Mouse (Mus musculus): ENCODE measurements at regions not wholly inside any gene's neighbourhood (a gene's known extent, or its start where the extent isn't known, plus 50 kb on each side); places are given as distances from the start of the nearest gene placed in this dataset.

- no peak for DNase-seq (ENCODE audit: extremely low spot score in 1 of 2, low spot score in 2 of 2)
- TF ChIP-seq CTCF (IDR thresholded peaks at IDR 0.05), result no peak
These were observed 232.0 kb downstream of the Rab28 start for GRCm38 (mm10) chr5:41476001-41476400.

GRCm38 (mm10) chr5:41445512-41446005 is 262.4 kb downstream of the Rab28 start:
- intact Hi-C loops (cut with DNase I), result no loop called here
- no peak for TF ChIP-seq CTCF (IDR thresholded peaks at IDR 0.05)
- peak in 1 of 2 experiments; percentile 10 for DNase-seq (ENCODE audit: extremely low spot score in 1 of 2, low spot score in 2 of 2)
- Histone ChIP-seq H3K4me3 (no peak overlapping the region), H3K27ac (no peak overlapping the region)

More at GRCm38 (mm10) chr5:41476001-41476400, 232.0 kb downstream of the Rab28 start:
- Histone ChIP-seq H3K27ac (no peak overlapping the region), H3K4me3 (no peak overlapping the region)
- intact Hi-C loops (cut with DNase I), result no loop called here

GRCm38 (mm10) chr5:41441081-41441480 is 266.9 kb downstream of the Rab28 start:
- no peak for DNase-seq (ENCODE audit: extremely low spot score in 1 of 2, low spot score in 2 of 2)

GRCm38 (mm10) chr5:41419121-41419874 is 288.7 kb downstream of the Rab28 start:
- intact Hi-C loops (cut with DNase I), result no loop called here
- DNase-seq (ENCODE audit: extremely low spot score in 1 of 2, low spot score in 2 of 2), result no peak

More at GRCm38 (mm10) chr5:41441081-41441480, 266.9 kb downstream of the Rab28 start:
- TF ChIP-seq CTCF (IDR thresholded peaks at IDR 0.05), result no peak
- intact Hi-C loops (cut with DNase I), result no loop called here
- H3K4me3 ChIP-seq, result no peak overlapping the region
- H3K27ac ChIP-seq, result no peak overlapping the region

GRCm38 (mm10) chr5:41409070-41409668 is 298.8 kb downstream of the Rab28 start:
- intact Hi-C loops (cut with DNase I), result no loop called here
- DNase-seq (ENCODE audit: extremely low spot score in 1 of 2, low spot score in 2 of 2), result no peak
- no peak overlapping the region for H3K4me3 ChIP-seq
- no peak overlapping the region for H3K27ac ChIP-seq
- no peak for TF ChIP-seq CTCF (IDR thresholded peaks at IDR 0.05)

More at GRCm38 (mm10) chr5:41419121-41419874, 288.7 kb downstream of the Rab28 start:
- Histone ChIP-seq H3K27ac (no peak overlapping the region), H3K4me3 (no peak overlapping the region)
- no peak for TF ChIP-seq CTCF (IDR thresholded peaks at IDR 0.05)

- intact Hi-C loops (cut with DNase I), result no loop called here
- Histone ChIP-seq H3K27ac (no peak overlapping the region), H3K4me3 (0 out of 2 replicates have a peak overlapping the region, but pooled peaks have one; percentile 2)
- no peak for TF ChIP-seq CTCF (IDR thresholded peaks at IDR 0.05)
- no peak for DNase-seq (ENCODE audit: extremely low spot score in 1 of 2, low spot score in 2 of 2)
These were observed 315.1 kb downstream of the Rab28 start for GRCm38 (mm10) chr5:41392802-41393234.

- H3K4me3 ChIP-seq, result no peak overlapping the region
- H3K27ac ChIP-seq, result no peak overlapping the region
- intact Hi-C loops (cut with DNase I), result no loop called here
- no peak for TF ChIP-seq CTCF (IDR thresholded peaks at IDR 0.05)
- DNase-seq (ENCODE audit: extremely low spot score in 1 of 2, low spot score in 2 of 2), result no peak
These were observed 315.8 kb downstream of the Rab28 start for GRCm38 (mm10) chr5:41392137-41392554.

GRCm38 (mm10) chr5:41373409-41373808 is 334.5 kb downstream of the Rab28 start:
- DNase-seq (ENCODE audit: extremely low spot score in 1 of 2, low spot score in 2 of 2), result no peak
- Histone ChIP-seq H3K4me3 (no peak overlapping the region), H3K27ac (no peak overlapping the region)
- no peak for TF ChIP-seq CTCF (IDR thresholded peaks at IDR 0.05)
- intact Hi-C loops (cut with DNase I), result no loop called here

GRCm38 (mm10) chr5:41371461-41371860 is 336.5 kb downstream of the Rab28 start:
- TF ChIP-seq CTCF (IDR thresholded peaks at IDR 0.05), result no peak

GRCm38 (mm10) chr5:41370356-41370755 is 337.6 kb downstream of the Rab28 start:
- no peak overlapping the region for H3K27ac ChIP-seq

More at GRCm38 (mm10) chr5:41371461-41371860, 336.5 kb downstream of the Rab28 start:
- intact Hi-C loops (cut with DNase I), result no loop called here
- no peak for DNase-seq (ENCODE audit: extremely low spot score in 1 of 2, low spot score in 2 of 2)
- no peak overlapping the region for H3K4me3 ChIP-seq
- no peak overlapping the region for H3K27ac ChIP-seq

GRCm38 (mm10) chr5:41369907-41370306 is 338.1 kb downstream of the Rab28 start:
- intact Hi-C loops (cut with DNase I), result no loop called here
- Histone ChIP-seq H3K27ac (no peak overlapping the region), H3K4me3 (no peak overlapping the region)
- no peak for TF ChIP-seq CTCF (IDR thresholded peaks at IDR 0.05)
- DNase-seq (ENCODE audit: extremely low spot score in 1 of 2, low spot score in 2 of 2), result no peak

More at GRCm38 (mm10) chr5:41370356-41370755, 337.6 kb downstream of the Rab28 start:
- H3K4me3 ChIP-seq, result no peak overlapping the region
- DNase-seq (ENCODE audit: extremely low spot score in 1 of 2, low spot score in 2 of 2), result no peak
- intact Hi-C loops (cut with DNase I), result no loop called here
- TF ChIP-seq CTCF (IDR thresholded peaks at IDR 0.05), result no peak

GRCm38 (mm10) chr5:41365883-41366282 is 342.1 kb downstream of the Rab28 start:
- intact Hi-C loops (cut with DNase I), result no loop called here
- no peak overlapping the region for H3K27ac ChIP-seq
- H3K4me3 ChIP-seq, result no peak overlapping the region
- TF ChIP-seq CTCF (IDR thresholded peaks at IDR 0.05), result no peak
- DNase-seq (ENCODE audit: extremely low spot score in 1 of 2, low spot score in 2 of 2), result no peak

Data from left cerebral cortex, adult 2 months (tissue).